Comparison of ENCODE assay signal across 10 mouse cellular contexts in the genomic region with DNA sequence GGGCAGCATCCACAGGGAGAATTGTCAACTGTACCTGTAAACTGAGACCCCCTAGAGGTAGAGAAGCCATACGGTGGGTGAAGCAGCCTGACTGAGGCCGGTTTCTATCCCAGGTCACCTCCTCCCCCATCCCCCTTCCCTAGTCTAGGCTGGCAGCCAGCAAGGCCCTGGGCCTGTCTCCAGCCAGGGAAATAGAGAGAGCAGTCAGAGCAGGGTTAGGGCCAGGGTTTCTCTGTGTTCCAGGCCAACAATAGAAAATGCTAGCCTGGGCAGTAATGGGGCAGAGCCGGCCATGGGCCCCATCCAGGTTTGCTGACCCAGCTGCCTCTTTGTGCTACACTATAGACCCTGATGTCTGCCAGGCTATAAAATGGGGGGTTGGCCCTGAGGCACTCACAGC. TPM values are rescaled to one million over a fixed set of nuclear protein-coding genes. Genes with fewer than 3 reads are reported as not detected.
A peak's percentile ranks its signal among the peaks of the same experiment; 100 is the strongest.
DNase-seq lines count a peak whose midpoint lies in the region; ATAC-seq and TF ChIP-seq lines count a peak whose summit lies in the region.
"Had no signal": no experiment of that assay in that cellular context is flagged by ENCODE, and none has a peak within 500 bp of the region (broad histone marks: within the 10 kb centered on the region; RNA-seq: fewer than 3 reads in every experiment).

Crybb1 (plus strand) TSS at position 390 of the 400 bp plus-strand sequence.

- H3K4me3 ChIP-seq in lung, embryonic 15.5 days = no peak within 1 kb of the TSS
- no peak within 1 kb of the TSS for H3K4me3 ChIP-seq in gastrocnemius, adult 2 months
- H3K4me3 ChIP-seq: erythroblast, embryonic 14.5 days had no signal

- no peaks in the 10 kb centered on the region for H3K9me3 ChIP-seq in lung, embryonic 15.5 days

- no peaks in the 10 kb centered on the region for H3K36me3 ChIP-seq in lung, embryonic 15.5 days

- no peak within 1 kb of the TSS for H3K9ac ChIP-seq in lung, embryonic 15.5 days

- H3K27ac ChIP-seq in lung, embryonic 15.5 days = 0 out of 2 replicates have a peak within 1 kb of the TSS, but pooled peaks have one; percentile 15
- peak within 1 kb of the TSS; percentile 84 for H3K27ac ChIP-seq in gastrocnemius, adult 2 months

- no peak for ATAC-seq in lung, embryonic 15.5 days (ENCODE audit: borderline replicate concordance, extremely low read depth, low FRiP score, low TSS enrichment)
- ATAC-seq in cerebellum, adult (ENCODE audit: insufficient number of reproducible peaks, low FRiP score, low TSS enrichment) = peak; percentile 78
- ATAC-seq: Patski had no signal

- peaks cover 21% of the 10 kb centered on the region for H3K4me1 ChIP-seq in lung, embryonic 15.5 days

- WGBS in lung, embryonic 15.5 days = 36% methylated on average over 3 of the region's 3 CpGs

- no peak for DNase-seq in lung, adult 18-20 months
- peak; percentile 90 for DNase-seq in gastrocnemius, adult 2 months
- peak; percentile 66 for DNase-seq in kidney, postnatal 14 days
- DNase-seq in ovary, adult 18-20 months (ENCODE audit: low spot score) = peak; percentile 76
- DNase-seq in thymus, postnatal 36 days = no peak
- DNase-seq in retina, postnatal 1 day = no peak

- intact Hi-C loops in gastrocnemius, adult 2 months (cut with DNase I) = no loop called here

- H3K4me2 ChIP-seq in lung, embryonic 15.5 days = no peak within 1 kb of the TSS

- H3K27me3 ChIP-seq in lung, embryonic 15.5 days = 0 out of 2 replicates have a peak, but pooled peaks cover 4% of the 10 kb centered on the region

- no peak for TF ChIP-seq CTCF in gastrocnemius, adult 2 months (IDR thresholded peaks at IDR 0.05)

RNA-seq across cellular contexts. Expression of gene Crybb1, which starts in this region (rescaled TPM):
- polyA plus RNA-seq in lung, embryonic 15.5 days (2015; fragmentation: Nextera tagmentation; extraction: Ambion mirVana) = 3.2 and 4.5 TPM in 2 replicates
- total RNA-seq in gastrocnemius, adult 2 months (2021) = 1 to 10 TPM; 1.6 to 3.7 TPM
- polyA plus RNA-seq: erythroblast, embryonic 14.5 days; Patski had no signal

Comparison
In these comparisons a context has a peak if more than half of its experiments do, and no peak if none do; other contexts are left out.
1. DNase-seq: peak in gastrocnemius, adult 2 months (single experiment), kidney, postnatal 14 days (single experiment) and ovary, adult 18-20 months (single experiment); none in lung, adult 18-20 months (0 of 2), thymus, postnatal 36 days (0 of 2) and retina, postnatal 1 day (single experiment).